Mouse (Mus musculus) E14TG2a.4 (cell line): ENCODE results near the gene Rpp14.

Source experiments
- CTCF ChIP-seq: conservative IDR thresholded peaks from 2 replicates; pipeline ENCODE4 v1.5.1; 2014; ENCODE audit warnings: low read length
- NANOG ChIP-seq: IDR thresholded peaks from 2 replicates; pipeline ENCODE4 v1.6.1; 2014; ENCODE audit warnings: borderline replicate concordance, low read length, mixed read lengths
- POU5F1 ChIP-seq: IDR thresholded peaks from 2 replicates; pipeline ENCODE4 v1.6.1; 2014; ENCODE audit warnings: low read length, borderline replicate concordance

- TF ChIP-seq CTCF, result no peak
- TF ChIP-seq POU5F1, result no peak
- no peak for TF ChIP-seq NANOG
Measured at GRCm38 (mm10) chr14:8034561-8034960, 45.6 kb upstream of the Rpp14 start.
